ENCODE assay signal across 8 mouse cellular contexts in the genomic region with DNA sequence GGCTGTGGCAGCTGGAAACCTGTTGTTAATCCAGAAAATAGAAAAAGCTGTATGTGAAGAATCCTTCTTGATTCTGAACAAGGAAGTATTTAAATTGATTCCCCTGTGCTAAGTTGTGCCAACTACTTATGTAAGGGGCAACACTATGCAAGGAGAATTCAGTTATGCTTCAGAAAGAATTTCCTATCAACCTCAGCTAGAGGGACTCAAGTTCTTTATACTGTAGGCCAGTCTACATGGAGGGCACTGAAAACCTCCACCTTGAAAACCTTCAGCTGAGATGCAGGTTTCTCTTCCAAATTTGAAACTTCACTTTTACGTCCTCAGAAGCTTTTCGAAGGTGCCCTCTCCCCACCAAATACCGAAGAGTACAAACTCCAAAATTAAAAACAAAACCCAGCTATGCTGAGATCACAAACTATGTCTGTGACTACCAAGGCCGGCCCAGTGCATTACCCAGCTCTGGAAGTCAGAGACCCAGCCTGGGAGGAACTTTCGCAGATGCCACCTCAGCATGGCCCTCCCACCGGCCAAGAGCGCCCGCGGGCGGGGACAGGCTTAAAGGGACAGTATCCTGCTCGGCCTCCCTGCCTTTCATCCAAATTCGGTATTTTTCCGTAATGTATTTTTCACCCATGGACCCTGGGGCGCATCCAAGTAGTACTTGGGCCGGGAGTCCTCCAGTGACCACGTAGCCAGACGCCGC. TPM values are rescaled to one million over a fixed set of nuclear protein-coding genes. Genes with fewer than 3 reads are reported as not detected.
A peak's percentile ranks its signal among the peaks of the same experiment; 100 is the strongest.
DNase-seq lines count a peak whose midpoint lies in the region; ATAC-seq lines count a peak whose summit lies in the region.

No protein-coding gene starts in this region.

- ATAC-seq in hematopoietic stem cell, adult 5-6 weeks (replicated peaks in 1 of 2; ENCODE audit: insufficient read depth in 1 of 2, low FRiP score in 2 of 2, low TSS enrichment in 1 of 2, low read depth in 1 of 2, poor library complexity in 2 of 2, severe bottlenecking in 2 of 2) = peak; percentile 88 to 90

- peak; percentile 82 for DNase-seq in MN1 (ENCODE audit: low spot score)
- DNase-seq in cerebellum, adult 8-10 months = peak; percentile 73
- DNase-seq in forelimb bud, embryonic 11.5 days (ENCODE audit: low read depth, low spot score) = peak; percentile 62
- DNase-seq in layer of hippocampus, adult 9-11 months = peak; percentile 58
- DNase-seq in lung, postnatal 10 days = peak; percentile 92
- DNase-seq in retina, adult 2 months (ENCODE audit: low read depth, low spot score) = peak; percentile 18
- peak; percentile 48 to 59 for DNase-seq in thymus, postnatal 36 days

RNA-seq across cellular contexts. Expression of a gene that starts 34.1 kb away (rescaled TPM):
- 75.0 and 92.9 TPM in 2 replicates for total RNA-seq in hematopoietic stem cell, adult 5-6 weeks (2017)

Comparison
In these comparisons a context has a peak if more than half of its experiments do, and no peak if none do; other contexts are left out.
1. Peak in every context shown above with its lines: DNase-seq and ATAC-seq.
2. DNase-seq: peak in every context shown above with its lines; median percentile 92 in lung, postnatal 10 days; 82 in MN1; 73 in cerebellum, adult 8-10 months; 62 in forelimb bud, embryonic 11.5 days; 58 in layer of hippocampus, adult 9-11 months; 54 in thymus, postnatal 36 days; 18 in retina, adult 2 months.